Mouse (Mus musculus): ENCODE measurements around the gene Gtf3c3. TPM values are rescaled to one million over a fixed set of nuclear protein-coding genes. Genes with fewer than 3 reads are reported as not detected.

Gene Gtf3c3
- polyA plus RNA-seq, 1 experiment = 13.4 TPM

- H3K4me3 ChIP-seq (ENCODE audit: insufficient read depth, low read length) = no peak overlapping the region
- TF ChIP-seq CTCF (IDR thresholded peaks at IDR 0.05; ENCODE audit: low read depth, low read length) (no peak), POLR2A (IDR thresholded peaks at IDR 0.05; ENCODE audit: borderline replicate concordance, low read depth, low read length) (no peak)
- no peak overlapping the region for H3K27ac ChIP-seq (ENCODE audit: insufficient read depth, low read depth, low read length)
- no peaks in the 10 kb centered on the region for H3K4me1 ChIP-seq (ENCODE audit: control insufficient read depth, insufficient read depth, low read length)
Observed at GRCm38 (mm10) chr1:54421670-54422069, 17.1 kb downstream of the Gtf3c3 start.

GRCm38 (mm10) chr1:54402736-54403135 is 36.0 kb downstream of the Gtf3c3 start:
- H3K4me1 ChIP-seq (ENCODE audit: control insufficient read depth, insufficient read depth, low read length) = no peaks in the 10 kb centered on the region
- no peak overlapping the region for H3K27ac ChIP-seq (ENCODE audit: insufficient read depth, low read depth, low read length)
- no peak overlapping the region for H3K4me3 ChIP-seq (ENCODE audit: insufficient read depth, low read length)
- no peak for TF ChIP-seq CTCF (IDR thresholded peaks at IDR 0.05; ENCODE audit: low read depth, low read length)
- TF ChIP-seq POLR2A (IDR thresholded peaks at IDR 0.05; ENCODE audit: borderline replicate concordance, low read depth, low read length) = no peak

DNA sequence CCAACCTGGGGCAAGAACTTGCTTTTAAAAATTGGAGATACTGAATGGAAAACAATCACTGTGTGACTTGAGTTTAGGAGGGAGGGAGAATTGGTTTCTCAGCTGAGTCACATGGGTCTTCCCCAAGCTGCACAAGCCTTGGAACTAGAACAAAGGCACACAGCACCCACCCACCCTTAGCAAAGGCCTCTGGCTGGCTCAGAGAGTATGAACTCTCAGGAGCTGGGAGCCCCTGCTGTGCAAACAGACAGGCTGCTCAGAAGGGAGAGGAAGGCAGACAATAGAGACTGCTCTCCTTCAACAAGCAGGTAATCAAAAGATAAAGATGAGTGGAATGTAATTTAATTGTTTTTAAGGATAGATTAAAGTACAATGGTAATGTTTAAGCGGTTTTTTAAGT is 54.5 kb downstream of the Gtf3c3 start:
- TF ChIP-seq CTCF (IDR thresholded peaks at IDR 0.05; ENCODE audit: low read depth, low read length) (no peak), POLR2A (IDR thresholded peaks at IDR 0.05; ENCODE audit: borderline replicate concordance, low read depth, low read length) (no peak)
- Histone ChIP-seq H3K4me3 (ENCODE audit: insufficient read depth, low read length) (no peak overlapping the region), H3K27ac (ENCODE audit: insufficient read depth, low read depth, low read length) (no peak overlapping the region), H3K4me1 (ENCODE audit: control insufficient read depth, insufficient read depth, low read length) (no peaks in the 10 kb centered on the region)

DNA sequence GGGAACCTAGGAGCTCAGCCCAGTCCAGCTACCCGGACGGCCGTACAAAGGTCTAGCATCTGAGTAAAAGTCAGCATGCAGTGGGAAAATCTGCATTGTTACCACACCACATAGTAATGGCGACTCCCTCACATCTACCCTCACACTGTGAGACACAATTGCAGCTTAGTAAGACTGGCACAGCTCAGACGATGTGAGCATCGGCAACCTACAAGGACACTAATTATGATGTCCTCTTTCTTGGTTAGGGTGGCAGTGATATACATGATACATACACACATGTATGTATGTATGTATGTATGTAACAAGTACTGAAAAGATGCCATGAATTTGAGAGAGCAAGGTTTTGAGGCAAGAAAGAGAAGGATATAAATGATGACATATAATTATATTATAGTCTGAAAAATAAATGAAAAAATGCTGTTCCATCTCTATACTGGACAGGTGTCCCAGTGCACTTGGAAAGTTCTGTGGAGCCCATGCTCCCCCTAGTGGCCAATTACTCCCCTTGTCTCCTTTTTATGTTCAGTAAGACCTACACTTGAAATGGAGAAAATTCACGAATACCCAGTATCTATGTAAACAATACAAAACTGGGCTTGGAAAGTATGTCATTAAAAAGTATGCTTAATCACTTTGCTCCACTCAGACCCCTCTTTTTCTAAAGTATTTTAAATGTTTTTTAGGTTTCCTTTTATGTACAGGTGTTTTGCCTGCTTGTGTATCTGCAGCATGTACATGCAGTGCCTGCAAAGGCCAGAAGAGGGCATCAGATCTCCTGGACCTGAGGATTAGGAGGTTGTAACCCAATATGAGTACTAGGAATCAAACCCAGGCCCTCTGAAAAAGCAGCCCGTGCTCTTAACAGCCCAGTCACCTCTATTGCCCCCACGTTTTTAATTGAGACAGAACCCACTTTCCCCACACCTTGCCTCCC is 57.5 kb downstream of the Gtf3c3 start:
- TF ChIP-seq POLR2A (IDR thresholded peaks at IDR 0.05; ENCODE audit: borderline replicate concordance, low read depth, low read length) (no peak), CTCF (IDR thresholded peaks at IDR 0.05; ENCODE audit: low read depth, low read length) (peak; percentile 10; the same call in 1 of the 2 replicates)
- no peak overlapping the region for H3K27ac ChIP-seq (ENCODE audit: insufficient read depth, low read depth, low read length)
- H3K4me3 ChIP-seq (ENCODE audit: insufficient read depth, low read length) = no peak overlapping the region
- no peaks in the 10 kb centered on the region for H3K4me1 ChIP-seq (ENCODE audit: control insufficient read depth, insufficient read depth, low read length)

- TF ChIP-seq POLR2A (IDR thresholded peaks at IDR 0.05; ENCODE audit: borderline replicate concordance, low read depth, low read length) (no peak), CTCF (IDR thresholded peaks at IDR 0.05; ENCODE audit: low read depth, low read length) (no peak)
- Histone ChIP-seq H3K4me1 (ENCODE audit: control insufficient read depth, insufficient read depth, low read length) (no peaks in the 10 kb centered on the region), H3K27ac (ENCODE audit: insufficient read depth, low read depth, low read length) (no peak overlapping the region), H3K4me3 (ENCODE audit: insufficient read depth, low read length) (no peak overlapping the region)
Observed at GRCm38 (mm10) chr1:54377506-54378051, 61.2 kb downstream of the Gtf3c3 start.

DNA sequence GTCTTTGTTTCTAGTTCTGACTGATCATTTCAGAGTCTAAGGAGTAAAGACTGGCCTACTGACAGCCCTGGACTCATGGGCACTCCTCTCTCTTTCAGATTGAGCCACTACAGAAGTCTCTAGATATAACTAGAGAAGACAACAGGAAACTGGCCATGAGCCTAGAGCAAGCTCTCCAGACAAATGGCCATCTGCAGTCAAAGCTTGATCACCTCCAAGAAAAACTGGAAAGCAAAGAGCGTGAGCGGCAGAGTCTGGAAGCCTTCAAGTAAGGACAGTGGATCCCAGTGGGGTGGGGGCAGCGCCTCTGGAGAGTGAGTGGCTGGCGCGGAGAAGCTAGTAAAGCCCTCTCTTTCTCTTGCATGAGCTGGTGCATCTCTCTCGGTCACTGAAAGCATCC is 82.2 kb downstream of the Gtf3c3 start:
- TF ChIP-seq POLR2A (IDR thresholded peaks at IDR 0.05; ENCODE audit: borderline replicate concordance, low read depth, low read length) (no peak), CTCF (IDR thresholded peaks at IDR 0.05; ENCODE audit: low read depth, low read length) (no peak)
- Histone ChIP-seq H3K4me1 (ENCODE audit: control insufficient read depth, insufficient read depth, low read length) (no peaks in the 10 kb centered on the region), H3K27ac (ENCODE audit: insufficient read depth, low read depth, low read length) (no peak overlapping the region), H3K4me3 (ENCODE audit: insufficient read depth, low read length) (no peak overlapping the region)

DNA sequence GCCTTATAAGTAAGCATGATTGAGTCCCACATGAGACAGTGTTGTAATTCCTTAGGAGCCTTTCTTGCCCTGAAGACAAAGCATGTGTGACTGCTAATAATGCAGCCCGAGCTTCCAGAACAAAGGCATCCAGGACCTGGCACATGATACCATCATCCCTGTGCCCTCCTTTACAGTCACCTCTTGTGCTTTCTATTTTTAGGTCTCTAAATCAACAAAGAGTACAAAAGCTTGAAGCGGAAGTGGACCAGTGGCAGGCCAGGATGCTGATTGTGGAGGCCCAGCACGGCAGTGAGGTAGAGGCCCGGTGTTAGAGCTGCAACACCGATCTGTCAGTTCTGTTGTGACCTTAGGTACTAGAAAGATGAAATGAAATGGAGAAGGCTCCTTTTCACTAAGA is 83.3 kb downstream of the Gtf3c3 start:
- no peaks in the 10 kb centered on the region for H3K4me1 ChIP-seq (ENCODE audit: control insufficient read depth, insufficient read depth, low read length)
- H3K4me3 ChIP-seq (ENCODE audit: insufficient read depth, low read length) = no peak overlapping the region
- TF ChIP-seq POLR2A (IDR thresholded peaks at IDR 0.05; ENCODE audit: borderline replicate concordance, low read depth, low read length) (no peak), CTCF (IDR thresholded peaks at IDR 0.05; ENCODE audit: low read depth, low read length) (no peak)
- H3K27ac ChIP-seq (ENCODE audit: insufficient read depth, low read depth, low read length) = no peak overlapping the region

- Histone ChIP-seq H3K4me3 (ENCODE audit: insufficient read depth, low read length) (no peak overlapping the region), H3K4me1 (ENCODE audit: control insufficient read depth, insufficient read depth, low read length) (no peaks in the 10 kb centered on the region), H3K27ac (ENCODE audit: insufficient read depth, low read depth, low read length) (no peak overlapping the region)
- TF ChIP-seq POLR2A (IDR thresholded peaks at IDR 0.05; ENCODE audit: borderline replicate concordance, low read depth, low read length) (no peak), CTCF (IDR thresholded peaks at IDR 0.05; ENCODE audit: low read depth, low read length) (no peak)
Observed at GRCm38 (mm10) chr1:54354786-54355185, 84.0 kb downstream of the Gtf3c3 start.

Other genes with a start within 250 kb of the Gtf3c3 start
- gene Hecw2, start 243.8 kb downstream of the Gtf3c3 start, polyA plus RNA-seq (2012; ENCODE audit: insufficient read depth, insufficient read length, missing spikeins) = 0.07 TPM in 1 of 2 replicates, not detected in the other
- 0.27 TPM in 1 of 2 replicates, not detected in the other for gene Ccdc150, start 188.3 kb downstream of the Gtf3c3 start, polyA plus RNA-seq (2012; ENCODE audit: insufficient read depth, insufficient read length, missing spikeins)
- gene Pgap1, start 118.7 kb upstream of the Gtf3c3 start, polyA plus RNA-seq (2012; ENCODE audit: insufficient read depth, insufficient read length, missing spikeins) = 30.1 and 33.2 TPM in 2 replicates

Measured in bone marrow macrophage, adult 2 months (primary cell).